Comparison of ENCODE assay signal across 22 mouse cellular contexts in the genomic region with DNA sequence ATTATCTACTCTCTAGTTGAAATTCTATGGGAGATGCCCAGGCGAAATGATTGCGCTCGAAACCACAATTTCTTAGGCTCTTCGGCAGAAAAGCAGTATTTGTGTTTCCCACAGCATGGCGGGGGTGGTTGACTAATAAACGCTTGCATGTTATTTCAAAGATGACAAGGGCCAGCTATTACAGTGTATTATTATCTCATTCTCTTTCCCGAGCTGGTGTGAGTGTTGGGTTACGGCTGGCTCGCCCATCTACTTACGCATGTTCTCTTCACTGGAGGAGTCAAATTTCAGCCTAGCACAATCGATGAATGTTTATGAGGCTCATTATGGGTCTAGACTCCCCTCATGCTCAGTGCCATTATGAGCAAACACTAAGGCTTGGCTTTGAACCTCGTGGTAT. TPM values are rescaled to one million over a fixed set of nuclear protein-coding genes. Genes with fewer than 3 reads are reported as not detected.
DNase-seq lines count a peak whose midpoint lies in the region; ATAC-seq and TF ChIP-seq lines count a peak whose summit lies in the region.
"Had no signal": no experiment of that assay in that cellular context is flagged by ENCODE, and none has a peak within 500 bp of the region (broad histone marks: within the 10 kb centered on the region; RNA-seq: fewer than 3 reads in every experiment).

No protein-coding gene starts in this region.

- H3K9ac ChIP-seq in forebrain, embryonic 14.5 days (ENCODE audit: low read length), result no peak overlapping the region
- no peak overlapping the region for H3K9ac ChIP-seq in forebrain, embryonic 11.5 days (ENCODE audit: low read length)
- no peak overlapping the region for H3K9ac ChIP-seq in hindbrain, postnatal 0 days (replicated peaks; ENCODE audit: low read length)
- H3K9ac ChIP-seq: limb, embryonic 15.5 days; liver, postnatal 0 days; midbrain, embryonic 12.5 days; stomach, embryonic 15.5 days had no signal

- H3K4me2 ChIP-seq in forebrain, embryonic 14.5 days (ENCODE audit: low read length), result no peak overlapping the region
- H3K4me2 ChIP-seq in forebrain, embryonic 11.5 days (ENCODE audit: low read depth, low read length, severe bottlenecking), result no peak overlapping the region
- no peak overlapping the region for H3K4me2 ChIP-seq in hindbrain, postnatal 0 days (ENCODE audit: low read depth, low read length)
- H3K4me2 ChIP-seq: limb, embryonic 15.5 days; midbrain, embryonic 12.5 days; stomach, embryonic 15.5 days had no signal

- DNase-seq in forebrain, embryonic 14.5 days (ENCODE audit: low spot score), result peak; percentile 13
- no peak for DNase-seq in forebrain, embryonic 11.5 days (ENCODE audit: low spot score)
- DNase-seq in lung, postnatal 10 days, result peak; percentile 19
- DNase-seq in lung, postnatal 25 days (ENCODE audit: low spot score), result no peak
- DNase-seq in embryo, embryonic 10.5 days (ENCODE audit: low spot score), result peak; percentile 23
- peak; percentile 49 for DNase-seq in forelimb bud, embryonic 11.5 days (ENCODE audit: low read depth, low spot score)
- DNase-seq in hindbrain, postnatal 0 days (ENCODE audit: low spot score), result no peak
- DNase-seq in c-Kit-positive CD71-positive TER-119-positive erythroid progenitor cells, embryonic 14.5 days (ENCODE audit: low spot score), result no peak
- DNase-seq: adrenal gland, adult 8-10 months; cerebellum, adult 2 months; kidney, adult 8-10 months; kidney, postnatal 36 days; layer of hippocampus, adult 9-11 months; liver, postnatal 0 days; right cerebral cortex, adult 18-20 months; thymus, postnatal 14 days had no signal

- no peaks in the 10 kb centered on the region for H3K36me3 ChIP-seq in forebrain, embryonic 14.5 days (ENCODE audit: control insufficient read depth, insufficient read depth, low read length)
- no peaks in the 10 kb centered on the region for H3K36me3 ChIP-seq in forebrain, embryonic 11.5 days (ENCODE audit: control insufficient read depth, insufficient read depth, low read length)
- H3K36me3 ChIP-seq in hindbrain, postnatal 0 days (ENCODE audit: insufficient read depth, low read length), result no peaks in the 10 kb centered on the region
- H3K36me3 ChIP-seq: hindbrain, embryonic 10.5 days; limb, embryonic 15.5 days; midbrain, embryonic 12.5 days; stomach, embryonic 15.5 days had no signal

- H3K4me1 ChIP-seq in forebrain, embryonic 14.5 days (ENCODE audit: control insufficient read depth, insufficient read depth, low read length), result 0 out of 2 replicates have a peak, but pooled peaks cover 6% of the 10 kb centered on the region
- no peaks in the 10 kb centered on the region for H3K4me1 ChIP-seq in forebrain, embryonic 11.5 days (replicated peaks; ENCODE audit: control insufficient read depth, insufficient read depth, low read length)
- H3K4me1 ChIP-seq in hindbrain, postnatal 0 days (ENCODE audit: insufficient read depth, low read length), result no peaks in the 10 kb centered on the region
- H3K4me1 ChIP-seq: hindbrain, embryonic 10.5 days; limb, embryonic 15.5 days; midbrain, embryonic 12.5 days; stomach, embryonic 15.5 days had no signal

- WGBS in forebrain, embryonic 14.5 days, result 66% methylated on average over 12 of the region's 12 CpGs
- WGBS in forebrain, embryonic 11.5 days, result 79% methylated on average over 12 of the region's 12 CpGs
- WGBS in hindbrain, postnatal 0 days, result 79% methylated on average over 12 of the region's 12 CpGs

- no peaks in the 10 kb centered on the region for H3K9me3 ChIP-seq in forebrain, embryonic 14.5 days (replicated peaks; ENCODE audit: control insufficient read depth, low read length)
- H3K9me3 ChIP-seq in forebrain, embryonic 11.5 days (ENCODE audit: control insufficient read depth, low read length), result no peaks in the 10 kb centered on the region
- H3K9me3 ChIP-seq in hindbrain, postnatal 0 days (ENCODE audit: low read length), result no peaks in the 10 kb centered on the region
- H3K9me3 ChIP-seq: hindbrain, embryonic 10.5 days; limb, embryonic 15.5 days; stomach, embryonic 15.5 days had no signal

- no peak for ATAC-seq in forebrain, embryonic 14.5 days
- no peak for ATAC-seq in forebrain, embryonic 11.5 days (replicated peaks; ENCODE audit: low FRiP score)
- no peak for ATAC-seq in hindbrain, postnatal 0 days
- ATAC-seq: inflammation-experienced regulatory T-cells, adult 6 months; liver, postnatal 0 days had no signal

- H3K4me3 ChIP-seq in forebrain, embryonic 14.5 days (ENCODE audit: low read depth, low read length), result no peak overlapping the region
- no peak overlapping the region for H3K4me3 ChIP-seq in forebrain, embryonic 11.5 days (ENCODE audit: low read depth, low read length)
- H3K4me3 ChIP-seq in hindbrain, postnatal 0 days (ENCODE audit: low read length), result no peak overlapping the region
- H3K4me3 ChIP-seq: erythroblast, embryonic 14.5 days; hindbrain, embryonic 10.5 days; limb, embryonic 15.5 days; midbrain, embryonic 12.5 days; stomach, embryonic 15.5 days had no signal

- H3K27me3 ChIP-seq in forebrain, embryonic 14.5 days (replicated peaks; ENCODE audit: control insufficient read depth, insufficient read depth, low read length), result no peaks in the 10 kb centered on the region
- no peaks in the 10 kb centered on the region for H3K27me3 ChIP-seq in forebrain, embryonic 11.5 days (ENCODE audit: control insufficient read depth, insufficient read depth, low read length)
- no peaks in the 10 kb centered on the region for H3K27me3 ChIP-seq in hindbrain, postnatal 0 days (ENCODE audit: insufficient read depth, low read length)
- H3K27me3 ChIP-seq: limb, embryonic 15.5 days; midbrain, embryonic 12.5 days; stomach, embryonic 15.5 days had no signal

- no peak overlapping the region for H3K27ac ChIP-seq in forebrain, embryonic 14.5 days (ENCODE audit: low read depth, low read length)
- no peak overlapping the region for H3K27ac ChIP-seq in forebrain, embryonic 11.5 days (ENCODE audit: low read depth, low read length)
- no peak overlapping the region for H3K27ac ChIP-seq in hindbrain, postnatal 0 days
- H3K27ac ChIP-seq: hindbrain, embryonic 10.5 days; limb, embryonic 15.5 days; midbrain, embryonic 12.5 days; stomach, embryonic 15.5 days had no signal

- no peak for TF ChIP-seq CTCF in hindbrain, postnatal 0 days (IDR thresholded peaks at IDR 0.05; ENCODE audit: low read depth)

RNA-seq across cellular contexts. Expression of gene Tmem26, which starts 51.2 kb away (rescaled TPM):
- 2.7 and 3.3 TPM in 2 replicates for polyA plus RNA-seq in forebrain, embryonic 14.5 days (2014; fragmentation: Nextera tagmentation; extraction: Ambion mirVana)
- polyA plus RNA-seq in forebrain, embryonic 11.5 days (2014; fragmentation: Nextera tagmentation; extraction: Ambion mirVana), result 6.5 and 7.0 TPM in 2 replicates
- 6.6 and 6.8 TPM in 2 replicates for total RNA-seq in hindbrain, postnatal 0 days (2014; rRNA removed)
- 4.7 and 5.0 TPM in 2 replicates for polyA plus RNA-seq in hindbrain, postnatal 0 days (2015; fragmentation: Nextera tagmentation; extraction: Ambion mirVana)
- polyA plus RNA-seq: erythroblast, embryonic 14.5 days had no signal

Comparison
In these comparisons a context has a peak if more than half of its experiments do, and no peak if none do; other contexts are left out.
1. DNase-seq: peak in forebrain, embryonic 14.5 days (single experiment), lung, postnatal 10 days (single experiment), embryo, embryonic 10.5 days (single experiment) and forelimb bud, embryonic 11.5 days (single experiment); none in forebrain, embryonic 11.5 days (single experiment), lung, postnatal 25 days (single experiment), hindbrain, postnatal 0 days (single experiment) and c-Kit-positive CD71-positive TER-119-positive erythroid progenitor cells, embryonic 14.5 days (single experiment).